13 mouse cellular contexts compared by ENCODE assay signal in genomic region chr9:15021156-15021555, GRCm38 (mm10).
"Had no signal": no experiment of that assay in that cellular context is flagged by ENCODE, and none has a peak within 500 bp of the region (broad histone marks: within the 10 kb centered on the region; RNA-seq: fewer than 3 reads in every experiment).

No protein-coding gene starts in this region.

- H3K4me1 ChIP-seq: limb, embryonic 10.5 days; lung, embryonic 15.5 days; midbrain, embryonic 13.5 days; neural tube, embryonic 15.5 days had no signal

- H3K9me3 ChIP-seq: liver, embryonic 15.5 days; lung, embryonic 15.5 days; midbrain, embryonic 13.5 days; neural tube, embryonic 15.5 days had no signal

- H3K4me3 ChIP-seq: left cerebral cortex, adult 2 months; limb, embryonic 10.5 days; liver, embryonic 15.5 days; lung, embryonic 15.5 days; midbrain, embryonic 13.5 days; neural tube, embryonic 15.5 days had no signal

- H3K4me2 ChIP-seq: liver, embryonic 15.5 days; lung, embryonic 15.5 days; midbrain, embryonic 13.5 days; neural tube, embryonic 15.5 days had no signal

- ATAC-seq: midbrain, embryonic 13.5 days had no signal

- H3K36me3 ChIP-seq: liver, embryonic 15.5 days; lung, embryonic 15.5 days had no signal

- H3K9ac ChIP-seq: liver, embryonic 15.5 days; lung, embryonic 15.5 days; midbrain, embryonic 13.5 days; neural tube, embryonic 15.5 days had no signal

- H3K27me3 ChIP-seq: liver, embryonic 15.5 days; lung, embryonic 15.5 days; midbrain, embryonic 13.5 days; neural tube, embryonic 15.5 days had no signal

- H3K27ac ChIP-seq: left cerebral cortex, adult 2 months; limb, embryonic 10.5 days; liver, embryonic 15.5 days; lung, embryonic 15.5 days; macrophage; midbrain, embryonic 13.5 days; neural tube, embryonic 15.5 days had no signal

- DNase-seq: kidney, adult 8-10 months; lung, postnatal 14 days; right cerebral cortex, adult 18-20 months; right cerebral cortex, postnatal 25 days; thymus, adult 18-20 months; thymus, postnatal 14 days had no signal
